8 mouse cellular contexts compared by ENCODE assay signal in genomic region chr7:79505376-79505775, GRCm38 (mm10). TPM values are rescaled to one million over a fixed set of nuclear protein-coding genes. Genes with fewer than 3 reads are reported as not detected.
DNase-seq lines count a peak whose midpoint lies in the region; ATAC-seq lines count a peak whose summit lies in the region.

No protein-coding gene starts in this region.

- peak overlapping the region; percentile 55 for H3K4me2 ChIP-seq in kidney, embryonic 14.5 days (replicated peaks; ENCODE audit: low read depth, low read length)
- H3K4me2 ChIP-seq in forebrain, embryonic 15.5 days (replicated peaks), result peak overlapping the region; percentile 92
- peak overlapping the region; percentile 48; the same call in 1 of the 2 replicates for H3K4me2 ChIP-seq in liver, embryonic 15.5 days

- 0 out of 2 replicates have a peak, but pooled peaks cover 4% of the 10 kb centered on the region for H3K4me1 ChIP-seq in kidney, embryonic 14.5 days (ENCODE audit: control insufficient read depth, insufficient read depth, low read length)
- H3K4me1 ChIP-seq in forebrain, embryonic 15.5 days, result peaks cover 39% of the 10 kb centered on the region
- peaks cover 14% of the 10 kb centered on the region; the same call in 1 of the 2 replicates for H3K4me1 ChIP-seq in liver, embryonic 15.5 days (replicated peaks)

- peak overlapping the region; percentile 39 for H3K4me3 ChIP-seq in kidney, embryonic 14.5 days (ENCODE audit: low read length)
- H3K4me3 ChIP-seq in forebrain, embryonic 15.5 days, result peak overlapping the region; percentile 85
- H3K4me3 ChIP-seq in liver, embryonic 15.5 days (replicated peaks), result no peak overlapping the region; the same call in 1 of the 2 replicates

- WGBS in kidney, embryonic 14.5 days, result under 1% methylated on average over 22 of the region's 22 CpGs
- 0% methylated on average over 22 of the region's 22 CpGs for whole genome bisulfite sequencing in forebrain, embryonic 15.5 days
- 3% methylated on average over 22 of the region's 22 CpGs for WGBS in liver, embryonic 15.5 days (ENCODE audit: insufficient replicate concordance)

- H3K36me3 ChIP-seq in kidney, embryonic 14.5 days (ENCODE audit: control insufficient read depth, insufficient read depth, low read length), result no peaks in the 10 kb centered on the region
- H3K36me3 ChIP-seq in forebrain, embryonic 15.5 days, result peaks cover 11% of the 10 kb centered on the region; the same call in 1 of the 2 replicates
- no peaks in the 10 kb centered on the region for H3K36me3 ChIP-seq in liver, embryonic 15.5 days (replicated peaks)

- peaks cover 99% of the 10 kb centered on the region for H3K27me3 ChIP-seq in kidney, embryonic 14.5 days (ENCODE audit: control insufficient read depth, insufficient read depth, low read length)
- no peaks in the 10 kb centered on the region for H3K27me3 ChIP-seq in forebrain, embryonic 15.5 days
- peaks cover 100% of the 10 kb centered on the region for H3K27me3 ChIP-seq in liver, embryonic 15.5 days

- no peak overlapping the region for H3K9ac ChIP-seq in kidney, embryonic 14.5 days (ENCODE audit: low read depth, low read length)
- peak overlapping the region; percentile 100 for H3K9ac ChIP-seq in forebrain, embryonic 15.5 days (replicated peaks)
- H3K9ac ChIP-seq in liver, embryonic 15.5 days, result no peak overlapping the region

- H3K27ac ChIP-seq in kidney, embryonic 14.5 days (ENCODE audit: low read depth, low read length), result no peak overlapping the region
- H3K27ac ChIP-seq in forebrain, embryonic 15.5 days (replicated peaks), result peak overlapping the region; percentile 98
- H3K27ac ChIP-seq in liver, embryonic 15.5 days (replicated peaks), result no peak overlapping the region

- no peak for ATAC-seq in kidney, embryonic 14.5 days (ENCODE audit: low FRiP score, low TSS enrichment)
- no peak for ATAC-seq in forebrain, embryonic 15.5 days (replicated peaks)
- ATAC-seq in liver, embryonic 15.5 days (ENCODE audit: insufficient read depth), result no peak

- no peak for DNase-seq in kidney, adult 9 months
- peak; percentile 51 for DNase-seq in cerebellum, adult 9-10 months
- DNase-seq in natural killer cell, adult 2 months (ENCODE audit: low spot score in 2 of 2), result no peak
- DNase-seq in embryo, embryonic 10 days (ENCODE audit: low spot score), result no peak
- DNase-seq in kidney, postnatal 25 days, result no peak

- no peaks in the 10 kb centered on the region for H3K9me3 ChIP-seq in kidney, embryonic 14.5 days (ENCODE audit: control insufficient read depth, low read length)
- H3K9me3 ChIP-seq in forebrain, embryonic 15.5 days, result no peaks in the 10 kb centered on the region
- no peaks in the 10 kb centered on the region for H3K9me3 ChIP-seq in liver, embryonic 15.5 days (replicated peaks)

RNA-seq across cellular contexts. Expression of gene Polg, which starts 39.2 kb away (rescaled TPM):
- 21.3 and 35.9 TPM in 2 replicates for polyA plus RNA-seq in kidney, embryonic 14.5 days (2014; fragmentation: Nextera tagmentation; extraction: Ambion mirVana)
- polyA plus RNA-seq in forebrain, embryonic 15.5 days (2015; fragmentation: Nextera tagmentation; extraction: Ambion mirVana), result 32.9 and 35.8 TPM in 2 replicates
- polyA plus RNA-seq in liver, embryonic 15.5 days (2015; fragmentation: Nextera tagmentation; extraction: Ambion mirVana), result 18.0 and 21.8 TPM in 2 replicates
